Mouse (Mus musculus): ENCODE measurements around the gene Foxn1.
A peak's percentile ranks its signal among the peaks of the same experiment; 100 is the strongest.

The Foxn1 gene

GRCm38 (mm10) chr11:78386508-78387043 lies at the start of gene Foxn1:
Gene Foxn1, minus strand, starts transcription at chr11:78386558.
- DNase-seq (ENCODE audit: low spot score) = no peak

- peak; percentile 83 for DNase-seq (ENCODE audit: low spot score)
Observed at GRCm38 (mm10) chr11:78435776-78436349, 49.5 kb upstream of the Foxn1 start.

- DNase-seq (ENCODE audit: low spot score) = no peak
Observed at GRCm38 (mm10) chr11:78434052-78434451, 47.7 kb upstream of the Foxn1 start.

- no peak for DNase-seq (ENCODE audit: low spot score)
Observed at GRCm38 (mm10) chr11:78431176-78431575, 44.8 kb upstream of the Foxn1 start.

- DNase-seq (ENCODE audit: low spot score) = peak; percentile 17
Observed at GRCm38 (mm10) chr11:78430195-78430878, 44.0 kb upstream of the Foxn1 start.

- DNase-seq (ENCODE audit: low spot score) = no peak
Observed at GRCm38 (mm10) chr11:78428309-78428708, 42.0 kb upstream of the Foxn1 start.

- DNase-seq (ENCODE audit: low spot score) = no peak
Observed at GRCm38 (mm10) chr11:78427655-78428054, 41.3 kb upstream of the Foxn1 start.

- DNase-seq (ENCODE audit: low spot score) = no peak
Observed at GRCm38 (mm10) chr11:78425572-78425971, 39.2 kb upstream of the Foxn1 start.

GRCm38 (mm10) chr11:78424352-78424751 lies 38.0 kb upstream of the Foxn1 start:
- DNase-seq (ENCODE audit: low spot score) = no peak

GRCm38 (mm10) chr11:78422055-78422819 lies 35.9 kb upstream of the Foxn1 start, which contains the start of gene Slc13a2:
Gene Slc13a2, minus strand, starts transcription at chr11:78422217.
- no peak for DNase-seq (ENCODE audit: low spot score)

GRCm38 (mm10) chr11:78421201-78422009 lies 35.0 kb upstream of the Foxn1 start:
- DNase-seq (ENCODE audit: low spot score) = no peak

GRCm38 (mm10) chr11:78420263-78420889 lies 34.0 kb upstream of the Foxn1 start:
- DNase-seq (ENCODE audit: low spot score) = no peak

- DNase-seq (ENCODE audit: low spot score) = no peak
Observed at GRCm38 (mm10) chr11:78416854-78417253, 30.5 kb upstream of the Foxn1 start.

GRCm38 (mm10) chr11:78412861-78413260 lies 26.5 kb upstream of the Foxn1 start:
- DNase-seq (ENCODE audit: low spot score) = no peak

GRCm38 (mm10) chr11:78412324-78412850 lies 26.0 kb upstream of the Foxn1 start:
- DNase-seq (ENCODE audit: low spot score) = no peak

- no peak for DNase-seq (ENCODE audit: low spot score)
Observed at GRCm38 (mm10) chr11:78411606-78412323, 25.4 kb upstream of the Foxn1 start.

GRCm38 (mm10) chr11:78408256-78409240 lies 22.2 kb upstream of the Foxn1 start:
- DNase-seq (ENCODE audit: low spot score) = no peak

- DNase-seq (ENCODE audit: low spot score) = no peak
Observed at GRCm38 (mm10) chr11:78402062-78402461, 15.7 kb upstream of the Foxn1 start.

GRCm38 (mm10) chr11:78401469-78401868 lies 15.1 kb upstream of the Foxn1 start:
- no peak for DNase-seq (ENCODE audit: low spot score)

Measured in embryo, embryonic 10.5 days (tissue).